Mouse (Mus musculus) CD8-positive naive resting alpha-beta T cell, adult 2 months (primary cell): ENCODE measurements around the gene Cyp1a1.
"Not testable (repeated sequence)": the region's sequence is repeated elsewhere in the genome, so short reads cannot be mapped to it uniquely, and the experiment has no call there.

Source experiments
- DNase-seq, 2 experiments: peaks; one replicate each; pipeline ENCODE4 v3.0.0; 2022; ENCODE audit warnings: low read depth in 2 of 2, low spot score in 2 of 2

Cyp1a1 gene

DNA sequence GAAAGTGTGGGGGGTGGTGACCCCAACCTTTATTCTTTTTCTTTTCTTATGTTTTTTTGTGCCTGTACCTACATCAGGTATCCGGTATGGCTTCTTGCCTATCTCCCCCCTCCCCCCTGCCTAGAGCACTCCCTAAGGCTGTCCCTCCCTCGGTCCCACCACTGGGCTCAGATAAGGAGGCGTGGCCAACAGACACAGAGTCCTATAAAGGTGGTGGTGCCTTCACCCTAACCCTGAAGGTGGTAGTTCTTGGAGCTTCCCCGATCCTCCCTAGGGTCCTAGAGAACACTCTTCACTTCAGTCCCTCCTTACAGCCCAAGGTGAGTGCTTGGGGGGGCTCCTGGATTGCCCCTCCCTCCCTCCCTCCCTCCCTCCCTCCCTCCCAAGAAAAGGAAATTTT lies 9.7 kb downstream of the Cyp1a1 start:
- DNase-seq = no peak

DNA sequence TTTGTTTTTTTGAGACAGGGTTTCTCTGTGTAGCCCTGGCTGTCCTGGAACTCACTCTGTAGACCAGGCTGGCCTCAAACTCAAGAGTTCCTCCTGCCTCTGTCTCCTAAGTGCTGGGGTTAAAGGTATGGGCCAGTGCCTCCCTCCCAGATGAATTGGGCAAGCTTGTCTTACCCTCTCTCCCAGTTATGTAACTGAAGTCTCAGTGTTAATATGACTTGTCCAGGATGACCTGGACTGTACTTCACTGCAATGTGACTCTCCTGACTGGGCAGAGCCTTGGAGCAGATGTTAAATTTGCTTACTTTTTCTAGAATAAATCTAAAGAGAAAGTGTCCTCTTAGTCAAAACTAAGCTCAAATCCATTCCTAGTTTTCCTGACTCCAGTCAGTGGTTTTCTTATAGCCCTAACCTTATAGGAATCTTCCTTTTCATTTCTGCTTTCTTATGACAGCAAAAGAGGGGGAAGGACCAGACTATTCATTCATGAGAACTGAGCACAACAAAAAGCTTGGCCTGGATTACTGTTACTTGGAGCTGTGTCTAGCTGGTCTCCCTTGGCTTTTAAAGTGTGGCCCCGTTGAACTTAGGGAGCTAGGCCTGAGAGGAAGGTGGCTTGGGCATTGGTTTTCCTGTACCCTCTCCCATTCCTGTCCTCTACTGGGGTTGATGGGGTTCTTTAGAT lies 10.9 kb downstream of the Cyp1a1 start:
- no peak for DNase-seq

DNA sequence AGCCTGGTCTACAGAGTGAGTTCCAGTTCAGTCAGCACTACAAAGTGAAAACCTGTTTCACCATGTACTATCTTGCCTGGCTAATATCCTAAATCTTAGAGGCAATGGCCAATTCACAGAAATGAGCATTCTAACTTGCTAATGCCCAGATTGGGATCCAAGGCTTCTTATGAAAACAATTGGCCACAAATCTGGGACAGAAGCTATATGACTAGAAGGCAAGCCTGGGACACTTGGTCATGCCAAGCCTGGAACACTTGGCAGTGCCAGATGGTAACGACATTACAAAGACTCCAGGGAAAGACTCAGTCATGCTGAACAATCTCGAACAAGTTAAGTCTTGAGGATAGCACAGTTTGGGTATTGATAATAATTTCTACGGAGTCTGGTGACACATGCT lies 18.8 kb downstream of the Cyp1a1 start:
- DNase-seq = no peak

DNA sequence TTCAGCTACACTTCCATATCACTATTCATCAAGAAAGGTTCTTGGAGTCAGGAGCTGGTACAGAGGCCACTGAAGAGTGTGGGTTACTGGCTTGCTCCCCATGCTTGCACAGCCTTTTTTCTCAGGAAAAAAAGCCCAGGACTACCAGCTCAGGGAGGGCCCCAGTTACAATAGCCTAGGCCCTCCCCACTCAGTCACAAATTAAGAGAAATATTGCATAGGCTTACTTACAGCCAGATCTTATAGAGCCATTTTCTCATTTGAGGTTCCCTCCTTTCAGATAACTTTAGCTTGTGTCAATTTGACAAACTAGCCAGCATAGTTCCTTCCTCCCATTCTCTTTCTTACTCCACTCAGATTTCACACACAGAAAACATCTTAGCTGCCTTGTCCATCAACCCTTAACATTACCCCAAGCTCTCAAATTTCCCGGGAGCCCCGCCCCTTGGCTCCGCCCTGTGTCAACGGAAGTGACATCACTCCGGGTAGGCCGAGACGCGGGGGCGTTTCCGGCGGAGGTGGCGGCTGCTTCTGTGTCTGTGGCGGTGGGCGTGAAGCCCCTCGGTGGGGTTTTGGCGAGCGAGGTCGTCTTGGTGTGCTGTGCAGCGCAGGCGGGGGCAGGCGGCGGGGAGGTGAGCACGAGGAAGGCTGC lies 20.5 kb downstream of the Cyp1a1 start, which contains the start of gene Edc3:
TSS of gene Edc3 (plus strand) at position 473 of the 652 bp plus-strand sequence.
- DNase-seq = peak; percentile 78 to 90

DNA sequence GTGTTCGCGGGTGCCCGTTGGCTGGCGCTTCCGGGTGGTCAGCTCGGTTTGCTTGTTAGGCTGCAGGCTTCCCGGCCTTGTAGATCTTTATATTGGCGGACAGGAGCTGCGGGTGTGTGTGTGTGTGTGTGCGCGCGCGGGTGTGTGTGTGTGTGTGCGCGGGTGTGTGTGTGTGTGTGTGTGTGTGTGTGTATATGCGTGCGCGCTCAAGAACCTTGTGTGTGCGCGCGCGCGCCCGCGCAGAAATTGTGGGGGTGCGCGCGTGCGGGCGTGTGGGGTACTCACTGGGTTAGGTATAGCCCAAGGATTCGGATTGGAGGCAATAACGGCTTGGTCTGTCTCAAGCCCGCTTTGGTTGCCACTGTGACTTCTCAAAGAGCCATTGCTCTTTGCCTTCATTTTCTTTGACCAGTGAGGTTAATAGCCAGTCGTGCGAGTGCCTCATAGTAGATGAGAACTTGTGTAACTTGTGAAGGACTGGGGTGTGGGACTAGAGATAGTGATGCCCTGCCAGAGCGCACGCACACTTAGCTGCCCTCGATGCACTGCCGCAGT lies 21.1 kb downstream of the Cyp1a1 start:
- no peak for DNase-seq

DNA sequence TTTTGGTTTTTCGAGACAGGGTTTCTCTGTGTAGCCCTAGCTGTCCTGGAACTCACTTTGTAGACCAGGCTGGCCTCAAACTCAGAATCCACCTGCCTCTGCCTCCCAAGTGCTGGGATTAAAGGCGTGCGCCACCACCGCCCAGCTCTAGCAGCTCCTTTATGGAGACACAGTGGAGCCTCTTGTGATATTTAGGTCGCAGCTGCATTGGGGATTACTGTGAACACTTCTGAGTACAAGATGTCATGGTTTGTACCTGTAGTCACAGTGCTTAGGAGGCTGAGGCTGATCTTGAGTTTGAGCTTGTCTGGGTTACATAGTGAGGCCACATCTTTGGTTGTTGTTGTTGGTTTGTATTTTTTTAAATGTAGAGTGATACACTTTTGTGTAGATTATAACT lies 22.5 kb downstream of the Cyp1a1 start:
- not testable (repeated sequence) for DNase-seq

DNA sequence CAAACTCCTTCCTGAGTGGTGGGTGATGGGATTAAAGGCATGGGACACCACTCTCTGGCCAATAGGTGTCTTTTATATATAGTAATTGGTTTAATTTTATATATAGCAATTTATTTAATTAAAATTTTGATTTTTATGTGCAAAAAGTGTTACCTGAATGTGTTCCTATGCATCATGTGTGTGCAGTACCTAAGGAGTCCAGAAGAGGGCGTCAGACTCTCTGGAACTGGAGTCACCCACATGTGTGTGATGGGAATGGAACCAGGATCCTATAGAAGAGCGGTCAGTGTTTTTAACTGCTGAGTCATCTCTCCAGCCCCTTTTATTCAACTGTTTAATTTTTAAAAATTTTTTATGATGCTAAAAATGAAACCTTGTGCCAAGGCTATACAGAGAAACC lies 24.5 kb downstream of the Cyp1a1 start:
- peak in 1 of 2 experiments; percentile 6 for DNase-seq

DNA sequence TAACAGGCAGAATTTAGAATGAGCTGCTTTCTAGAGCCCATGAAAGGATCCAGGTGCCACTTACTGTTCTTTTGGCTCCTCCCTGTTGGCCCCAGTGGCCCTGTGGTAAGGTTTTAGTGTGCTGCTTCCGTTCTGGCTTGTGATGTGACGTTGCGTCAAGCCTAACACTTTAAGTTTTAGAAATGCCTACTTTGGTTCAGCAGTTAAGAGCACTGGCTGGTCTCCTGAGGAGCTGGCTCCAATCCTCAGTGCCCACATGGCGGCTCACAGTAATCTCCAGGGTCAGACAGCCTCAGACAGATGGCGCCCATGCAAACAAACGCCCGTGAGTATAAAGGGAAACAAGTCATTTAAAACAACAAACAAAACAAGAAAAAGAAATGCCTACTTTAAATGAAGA lies 30.7 kb downstream of the Cyp1a1 start:
- DNase-seq = no peak

DNA sequence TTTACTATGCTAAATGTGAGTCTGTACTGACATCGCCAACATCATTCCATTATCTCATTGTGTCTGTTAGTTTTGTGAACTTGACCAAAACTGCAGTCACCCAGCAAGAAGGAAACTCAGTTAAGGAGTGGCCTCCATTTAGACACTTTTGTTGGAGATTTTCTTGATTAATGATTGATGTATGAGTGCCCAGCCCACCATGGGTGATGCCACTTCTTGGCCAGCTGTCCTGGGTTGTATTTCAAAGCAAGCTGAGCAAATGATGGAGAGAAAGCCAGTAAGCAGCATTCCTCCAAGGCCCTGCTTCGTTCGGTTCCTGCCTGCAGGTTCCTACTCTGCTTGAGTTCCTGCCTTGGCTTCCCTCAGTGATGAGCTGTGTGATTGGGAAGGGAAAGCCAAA lies 33.0 kb downstream of the Cyp1a1 start:
- no peak for DNase-seq

DNA sequence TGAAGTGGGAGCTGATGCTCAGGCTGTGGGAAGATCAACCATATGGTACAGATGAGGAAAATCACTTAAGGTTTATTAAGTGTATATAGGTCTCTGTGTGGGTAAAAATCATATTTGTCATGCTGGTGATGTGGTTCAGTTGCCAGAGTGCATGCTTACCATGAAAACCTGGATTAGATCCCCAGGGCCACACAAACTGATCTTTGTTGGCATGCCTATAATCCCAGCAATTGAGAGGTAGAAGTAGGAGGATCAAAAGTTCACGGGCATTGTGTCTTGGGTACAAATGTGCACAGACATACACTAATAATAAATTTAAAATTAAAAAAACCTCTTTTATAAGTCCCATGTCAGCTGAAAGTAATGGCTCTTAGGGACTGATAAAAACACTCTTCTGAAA lies 34.6 kb downstream of the Cyp1a1 start:
- no peak for DNase-seq

DNA sequence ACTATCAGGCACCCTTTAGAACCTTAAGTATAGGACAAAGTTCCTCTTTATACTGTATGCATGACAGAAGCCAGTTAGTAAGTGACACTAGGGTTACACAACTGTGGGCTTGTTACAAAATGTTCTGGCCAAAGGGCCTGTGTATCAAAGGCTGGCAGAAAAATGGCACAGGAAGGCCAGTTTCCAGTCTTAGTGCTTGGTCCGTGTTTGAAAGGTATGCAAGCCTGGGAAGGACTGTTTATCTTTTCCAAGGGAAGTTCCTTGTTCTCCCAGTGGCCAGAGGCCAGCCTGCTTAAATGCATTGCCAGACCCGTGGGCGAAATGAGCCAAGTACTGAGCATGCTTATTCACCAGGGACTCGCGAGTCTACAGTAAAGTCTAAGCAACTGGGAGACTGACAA lies 35.6 kb downstream of the Cyp1a1 start:
- DNase-seq = no peak

DNA sequence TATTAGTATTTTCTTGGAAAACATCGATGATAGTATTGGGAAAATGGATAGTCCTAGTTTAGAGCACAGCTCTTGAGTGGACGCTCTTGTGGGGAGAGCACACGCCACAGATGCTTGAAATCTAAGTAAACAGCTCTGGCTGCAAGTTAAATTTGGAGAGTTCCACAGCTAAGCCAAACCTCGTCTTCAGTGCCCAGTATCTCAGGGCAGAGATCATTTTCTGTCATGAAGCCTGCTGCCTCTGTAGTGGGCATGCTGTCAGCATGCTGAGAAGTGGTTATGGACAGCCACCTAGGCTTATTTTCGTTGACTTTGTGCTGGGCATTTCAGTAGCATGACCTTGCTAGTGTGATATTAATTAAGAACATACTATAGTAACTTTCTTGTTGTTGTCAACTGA lies 36.1 kb downstream of the Cyp1a1 start:
- no peak for DNase-seq

DNA sequence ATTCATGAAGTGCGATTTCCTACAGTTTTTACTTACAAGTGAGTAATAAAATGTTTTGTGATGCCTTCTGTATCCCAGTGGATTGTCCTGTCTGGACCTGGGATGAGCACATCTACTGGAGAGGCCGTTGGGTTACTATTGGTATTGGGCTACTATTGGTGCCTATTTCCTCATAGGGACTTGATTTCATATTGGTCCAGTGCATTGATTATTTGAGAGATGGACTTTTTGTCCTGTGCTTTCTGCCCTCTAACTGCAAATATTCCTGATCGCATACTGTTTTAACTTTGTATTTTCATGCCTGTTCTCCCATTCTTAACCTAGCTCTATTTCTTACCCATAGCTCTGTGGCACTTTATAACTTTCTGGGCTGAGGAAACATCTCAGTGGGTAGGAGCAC lies 37.0 kb downstream of the Cyp1a1 start:
- no peak for DNase-seq

DNA sequence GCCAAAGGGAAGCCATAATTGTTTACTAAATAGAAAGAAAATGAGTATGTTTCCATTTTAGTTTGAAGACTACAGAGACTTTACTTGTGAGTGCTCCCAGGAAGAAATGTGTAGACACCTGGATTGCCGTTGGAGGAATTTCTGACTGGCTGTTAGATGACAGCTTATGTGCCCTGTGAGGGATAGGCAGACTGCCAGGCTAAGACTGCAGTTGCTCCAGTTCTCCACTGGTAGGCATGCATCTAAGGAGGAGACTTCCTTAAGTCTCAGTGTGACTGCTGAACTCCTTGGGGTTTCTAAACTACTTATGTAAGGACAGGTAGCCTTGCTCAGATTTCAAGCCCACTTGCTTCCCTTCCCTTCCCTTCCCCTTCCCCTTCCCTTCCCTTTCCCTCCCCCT lies 40.6 kb downstream of the Cyp1a1 start:
- DNase-seq = no peak

DNA sequence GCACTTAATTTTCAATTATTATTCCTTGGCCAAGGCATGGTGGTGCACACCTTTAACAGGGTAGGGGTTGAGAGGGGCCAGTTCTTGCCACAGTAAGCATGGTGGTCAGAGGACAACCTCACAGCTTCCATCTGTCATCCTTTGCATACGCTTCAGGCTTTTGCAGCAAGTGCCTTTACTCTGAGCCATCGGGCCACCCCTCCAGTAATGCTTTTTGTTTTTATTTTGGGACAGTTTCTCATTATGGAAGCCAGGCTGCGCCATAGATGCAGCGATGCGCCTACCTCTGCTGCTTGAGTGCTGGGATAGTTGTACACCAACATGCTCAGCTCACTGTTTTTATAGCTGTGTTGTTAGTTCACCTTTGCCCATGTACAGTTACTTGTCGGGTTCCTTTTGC lies 45.9 kb downstream of the Cyp1a1 start:
- no peak for DNase-seq

DNA sequence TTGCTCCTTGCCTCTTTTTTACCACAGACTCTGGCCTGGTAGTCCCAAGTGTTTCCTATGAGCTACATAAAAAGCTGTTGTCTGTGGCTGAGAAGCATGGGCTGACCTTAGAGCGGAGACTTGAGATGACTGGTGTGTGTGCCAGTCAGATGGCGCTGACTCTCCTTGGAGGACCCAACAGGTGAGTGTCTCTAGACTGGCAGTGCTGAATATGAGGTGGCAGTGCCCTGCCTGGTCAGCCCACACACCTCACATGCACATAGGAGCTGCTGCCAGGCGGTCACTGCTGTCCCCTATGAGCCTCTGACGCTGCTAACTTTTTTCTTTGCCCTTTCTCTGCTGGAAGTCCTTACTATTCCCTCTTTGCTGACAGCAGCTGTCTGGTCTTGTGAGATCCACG lies 52.1 kb downstream of the Cyp1a1 start:
- no peak for DNase-seq

DNA sequence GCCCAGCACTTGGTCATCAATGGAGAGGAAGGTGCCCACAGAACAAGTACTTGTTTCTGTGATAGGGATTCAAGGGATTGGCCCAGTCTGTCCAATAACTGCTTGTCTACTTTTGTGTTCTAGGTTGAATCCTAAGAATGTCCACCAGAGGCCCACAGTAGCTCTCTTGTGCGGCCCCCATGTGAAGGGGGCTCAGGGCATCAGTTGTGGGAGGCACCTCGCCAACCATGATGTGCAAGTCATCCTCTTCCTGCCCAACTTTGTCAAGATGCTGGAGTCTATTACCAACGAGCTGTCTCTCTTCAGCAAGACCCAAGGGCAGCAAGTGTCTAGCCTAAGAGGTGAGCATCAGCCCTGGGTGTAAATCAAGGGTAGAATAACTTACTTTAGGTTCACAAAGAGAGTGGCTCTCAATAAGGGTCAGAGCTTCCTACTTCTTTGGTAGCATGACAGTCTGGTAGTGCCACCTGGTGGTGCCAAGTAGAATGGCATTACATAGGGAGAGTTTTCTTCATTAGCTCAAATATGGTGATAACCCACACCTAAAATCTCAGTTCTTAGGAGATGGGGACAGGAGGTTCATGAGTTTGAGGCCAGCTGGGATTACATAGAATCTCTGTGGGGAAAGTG lies 56.8 kb downstream of the Cyp1a1 start:
- DNase-seq = peak in 1 of 2 experiments; percentile 48

DNA sequence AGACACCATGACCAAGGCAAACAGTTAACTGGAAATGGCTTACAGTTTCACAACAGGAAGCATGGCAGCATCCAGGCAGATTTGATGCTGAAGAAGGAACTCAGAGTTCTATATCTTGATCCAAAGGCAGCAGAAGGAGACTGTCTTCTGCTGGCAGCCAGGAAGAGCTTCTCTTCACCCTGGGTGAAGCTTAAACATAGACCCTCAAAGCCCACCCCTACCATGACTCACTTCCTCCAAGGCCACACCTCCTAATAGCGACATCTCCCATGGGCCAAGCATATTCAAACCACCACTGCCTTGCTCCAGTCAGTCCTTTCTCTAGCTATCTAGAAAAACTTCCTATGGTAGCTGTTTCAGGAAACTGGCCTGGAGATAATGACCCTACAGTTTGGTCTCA lies 59.3 kb downstream of the Cyp1a1 start:
- no peak for DNase-seq

DNA sequence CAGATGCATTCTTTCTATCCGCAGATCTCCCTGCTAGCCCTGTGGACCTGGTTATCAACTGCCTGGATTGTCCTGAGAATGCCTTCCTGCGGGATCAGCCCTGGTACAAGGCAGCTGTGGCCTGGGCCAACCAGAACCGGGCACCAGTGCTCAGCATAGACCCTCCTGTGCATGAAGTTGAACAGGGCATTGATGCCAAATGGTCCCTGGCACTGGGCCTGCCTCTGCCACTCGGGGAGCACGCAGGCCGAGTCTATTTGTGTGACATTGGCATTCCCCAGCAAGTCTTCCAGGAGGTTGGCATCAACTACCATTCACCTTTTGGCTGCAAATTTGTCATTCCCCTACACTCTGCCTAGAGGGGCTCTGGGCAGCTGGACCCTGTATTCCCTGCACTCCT lies 60.4 kb downstream of the Cyp1a1 start:
- DNase-seq = no peak

DNA sequence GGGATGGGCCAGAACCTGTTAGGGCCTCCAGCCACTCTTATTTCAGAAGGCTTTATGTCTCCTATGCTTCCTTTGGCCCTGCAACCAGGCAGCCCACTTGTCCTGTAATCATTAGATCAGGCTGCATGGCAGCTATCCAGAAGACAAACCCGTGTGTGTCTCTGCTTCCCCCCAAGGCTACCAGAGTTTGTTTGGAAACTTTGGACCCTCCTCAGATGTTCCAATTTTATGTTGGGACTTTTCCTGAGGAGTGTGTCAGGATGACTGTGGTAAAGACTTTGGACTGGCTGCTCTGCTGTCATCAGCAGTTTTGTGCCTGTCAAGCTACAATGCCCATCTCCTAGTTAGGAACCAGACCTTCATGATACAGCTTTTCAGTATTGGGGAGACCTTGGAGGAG lies 61.1 kb downstream of the Cyp1a1 start:
- no peak for DNase-seq

DNA sequence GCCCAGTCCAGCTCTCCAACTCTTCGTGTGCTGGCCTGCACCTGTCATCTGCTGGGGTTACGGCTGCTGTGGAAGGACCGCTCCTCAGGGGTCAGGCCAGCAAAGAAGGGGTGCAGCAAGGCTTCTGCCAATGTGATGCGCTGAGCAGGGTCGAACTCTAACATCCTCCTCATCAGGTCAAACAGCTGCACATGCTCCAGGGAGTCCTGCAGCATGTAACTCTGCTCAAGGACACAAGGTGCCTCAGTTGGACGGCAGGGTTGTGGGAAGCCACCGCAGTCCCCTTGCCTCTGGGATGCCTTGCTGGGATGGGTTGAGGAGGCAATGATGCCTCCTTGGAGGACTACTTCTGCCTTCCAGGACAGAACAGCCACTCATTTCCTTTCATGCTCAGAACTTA lies 63.2 kb downstream of the Cyp1a1 start:
- no peak for DNase-seq
